Mouse (Mus musculus): ENCODE results near the gene Slc22a12. TPM values are rescaled to one million over a fixed set of nuclear protein-coding genes. Genes with fewer than 3 reads are reported as not detected.

Slc22a12 gene
- polyA plus RNA-seq, 1 experiment from 2014 or later, result not detected

DNA sequence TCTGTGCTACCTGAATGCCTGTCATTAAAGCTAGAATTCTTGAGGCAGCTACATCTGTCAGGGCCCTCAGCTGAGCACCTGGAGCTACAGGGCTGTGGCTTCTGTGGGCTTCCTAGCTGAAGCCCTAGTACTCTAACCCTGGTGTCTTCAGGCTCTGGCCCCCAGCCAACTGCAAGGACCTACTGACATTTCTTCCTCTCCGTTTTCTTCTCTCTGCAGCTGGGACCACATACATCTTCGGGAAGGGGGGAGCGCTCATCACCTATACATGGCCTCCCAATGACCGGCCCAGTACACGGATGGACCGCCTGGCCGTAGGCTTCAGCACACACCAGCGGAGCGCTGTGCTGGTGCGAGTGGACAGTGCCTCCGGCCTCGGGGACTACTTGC is 38.2 kb downstream of the Slc22a12 start:
- Histone ChIP-seq H3K9me3 (no peaks in the 10 kb centered on the region), H3K36me3 (peaks cover 33% of the 10 kb centered on the region), H3K4me1 (replicated peaks) (peaks cover 65% of the 10 kb centered on the region), H3K27ac (no peak overlapping the region), H3K4me3 (no peak overlapping the region), H3K27me3 (ENCODE audit: insufficient read depth, poor library complexity, severe bottlenecking) (peaks cover 81% of the 10 kb centered on the region)
- WGBS, result 92% methylated on average over 12 of the region's 12 CpGs
- DNase-seq (ENCODE audit: low spot score), result no peak

DNA sequence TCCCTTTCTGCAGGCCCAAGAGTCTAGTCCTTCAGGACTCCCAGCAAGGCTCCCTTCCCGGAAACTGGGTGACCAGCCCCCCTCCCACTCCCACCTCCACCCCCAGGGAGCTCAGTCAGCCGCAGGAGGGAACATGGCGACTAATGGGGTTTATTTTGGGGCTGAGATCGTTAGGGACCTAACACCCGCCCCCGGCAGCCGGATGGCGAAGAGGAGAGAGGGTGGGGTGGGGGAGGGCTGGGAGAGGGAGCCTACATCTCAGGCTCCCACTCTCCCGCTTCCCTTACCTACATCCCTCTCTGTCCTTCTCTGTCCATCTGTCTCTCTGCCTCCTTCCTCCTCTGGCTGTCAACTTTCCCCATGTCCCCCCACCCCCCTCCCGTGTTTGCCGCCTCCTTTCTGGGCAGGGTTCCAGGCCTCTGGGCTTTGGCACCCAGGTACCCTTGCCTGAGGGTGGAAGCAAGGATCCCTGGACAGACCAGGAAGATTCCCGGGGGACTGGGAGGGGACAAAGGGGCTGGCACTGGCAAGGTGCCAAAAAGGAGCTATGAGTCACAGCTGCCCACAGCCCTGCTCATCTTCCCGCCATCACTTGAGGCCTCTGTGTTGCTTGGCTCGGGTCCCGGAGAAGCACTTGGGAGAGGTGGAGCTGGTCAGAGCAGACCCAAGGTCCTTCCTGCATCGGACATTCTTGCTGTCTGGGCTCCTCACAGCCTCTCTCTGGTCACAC is 38.7 kb downstream of the Slc22a12 start:
- H3K27me3 ChIP-seq (ENCODE audit: insufficient read depth, poor library complexity, severe bottlenecking), result peaks cover 83% of the 10 kb centered on the region
- WGBS, result 70% methylated on average over 16 of the region's 16 CpGs
- H3K4me1 ChIP-seq (replicated peaks), result peaks cover 70% of the 10 kb centered on the region

DNA sequence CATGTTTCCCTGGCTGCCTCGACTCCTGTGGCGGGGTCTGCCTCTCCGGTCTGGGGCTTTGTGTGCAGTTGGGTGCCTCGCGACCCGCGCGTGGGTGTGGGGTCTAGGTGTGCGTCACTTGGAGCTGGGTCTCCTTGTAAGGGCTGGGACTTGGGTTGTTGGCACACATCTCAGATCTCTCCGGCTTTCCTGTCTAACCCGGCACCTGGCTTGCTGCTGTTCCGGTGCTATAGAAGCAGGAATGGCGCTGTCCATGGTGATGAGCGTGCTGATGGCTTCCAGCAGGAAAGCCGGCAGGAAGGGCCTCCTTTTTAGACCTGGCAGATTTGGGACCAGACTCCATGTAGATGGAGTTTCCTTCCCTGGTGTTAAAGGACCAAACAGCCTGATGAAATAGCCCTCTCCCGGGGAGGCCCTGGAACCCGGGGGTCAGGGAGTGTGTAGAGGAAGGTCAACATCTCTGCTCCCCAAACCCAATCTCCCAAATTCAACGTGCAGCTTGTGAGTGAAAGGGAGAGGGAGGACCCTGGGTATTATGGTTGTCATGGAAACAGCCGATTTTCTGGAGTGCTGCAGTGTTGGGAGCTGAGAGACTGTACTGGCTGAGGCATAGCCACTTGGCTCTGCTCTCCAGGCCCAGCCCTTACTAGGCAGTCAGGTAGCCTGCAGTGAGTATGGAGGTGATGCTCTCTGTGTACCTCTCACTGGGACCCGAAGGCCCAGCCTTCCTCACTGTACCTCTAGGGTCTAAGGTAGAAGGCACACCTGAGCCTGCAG is 40.1 kb downstream of the Slc22a12 start:
- 4% methylated on average over 20 of the region's 20 CpGs for WGBS
- Histone ChIP-seq H3K4me1 (replicated peaks) (peaks cover 81% of the 10 kb centered on the region), H3K27ac (peak overlapping the region; percentile 86), H3K27me3 (ENCODE audit: insufficient read depth, poor library complexity, severe bottlenecking) (peaks cover 93% of the 10 kb centered on the region), H3K36me3 (peaks cover 28% of the 10 kb centered on the region), H3K9me3 (no peaks in the 10 kb centered on the region), H3K4me3 (peak overlapping the region; percentile 64)
- DNase-seq (ENCODE audit: low spot score), result peak; percentile 76

More for the DNA sequence above, 38.7 kb downstream of the Slc22a12 start:
- H3K36me3 ChIP-seq, result peaks cover 28% of the 10 kb centered on the region
- no peak overlapping the region for H3K27ac ChIP-seq
- no peaks in the 10 kb centered on the region for H3K9me3 ChIP-seq
- no peak overlapping the region for H3K4me3 ChIP-seq
- no peak for DNase-seq (ENCODE audit: low spot score)

DNA sequence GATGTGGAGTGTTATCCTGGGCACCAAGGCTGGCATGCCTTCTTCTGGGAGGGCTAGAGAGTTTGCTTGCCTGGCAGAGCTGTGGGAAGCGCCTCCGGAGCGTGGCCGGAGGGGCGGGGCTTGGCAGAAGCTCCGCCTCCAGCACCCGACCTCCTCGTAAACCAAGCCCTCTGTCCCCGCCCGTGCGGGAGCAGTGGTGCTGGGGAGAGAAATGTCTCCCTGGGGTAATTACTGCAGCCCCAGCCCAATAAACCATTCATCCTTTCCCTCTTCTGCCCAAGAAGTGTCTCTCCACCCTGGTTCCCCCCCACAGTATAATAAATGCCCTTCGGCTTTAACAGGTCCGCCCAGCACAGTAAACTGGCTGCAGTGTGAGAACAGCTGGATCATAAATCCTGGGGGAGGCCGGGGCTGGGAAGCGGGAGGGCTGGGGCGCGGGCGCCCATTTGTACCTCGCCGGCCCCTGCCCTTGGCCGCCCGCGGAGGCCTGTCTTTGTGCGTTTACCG is 40.7 kb downstream of the Slc22a12 start:
- Histone ChIP-seq H3K36me3 (peaks cover 23% of the 10 kb centered on the region), H3K27me3 (ENCODE audit: insufficient read depth, poor library complexity, severe bottlenecking) (peaks cover 93% of the 10 kb centered on the region), H3K9me3 (no peaks in the 10 kb centered on the region), H3K27ac (peak overlapping the region; percentile 86), H3K4me3 (peak overlapping the region; percentile 64), H3K4me1 (replicated peaks) (peaks cover 81% of the 10 kb centered on the region)
- DNase-seq (ENCODE audit: low spot score), result peak; percentile 65
- under 1% methylated on average over 25 of the region's 25 CpGs for WGBS

DNA sequence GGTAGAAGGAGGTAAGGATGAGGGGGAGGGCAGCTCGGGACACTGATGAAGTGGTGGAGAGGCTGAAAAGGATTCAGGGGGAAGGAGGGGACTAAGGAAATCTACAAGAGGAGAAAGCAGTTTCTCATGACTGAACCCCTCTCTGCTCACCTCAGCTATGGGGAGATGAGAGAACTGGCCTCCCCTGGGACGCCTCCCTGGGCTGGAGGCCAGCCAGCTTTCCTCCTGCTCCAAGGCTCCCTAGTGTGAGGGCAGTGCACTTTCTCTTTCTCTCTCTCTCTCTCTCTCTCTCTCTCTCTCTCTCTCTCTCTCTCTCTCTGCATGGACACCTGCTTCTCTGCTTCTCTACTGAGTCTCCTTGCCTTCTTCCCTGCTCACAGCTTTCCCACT is 42.2 kb downstream of the Slc22a12 start:
- Histone ChIP-seq H3K4me3 (peak overlapping the region; percentile 73; the same call in 1 of the 2 replicates), H3K9me3 (no peaks in the 10 kb centered on the region), H3K27ac (no peak overlapping the region), H3K36me3 (peaks cover 9% of the 10 kb centered on the region), H3K4me1 (replicated peaks) (peaks cover 89% of the 10 kb centered on the region), H3K27me3 (ENCODE audit: insufficient read depth, poor library complexity, severe bottlenecking) (peaks cover 96% of the 10 kb centered on the region)
- DNase-seq (ENCODE audit: low spot score), result no peak
- 49% methylated on average over 2 of the region's 2 CpGs for WGBS

DNA sequence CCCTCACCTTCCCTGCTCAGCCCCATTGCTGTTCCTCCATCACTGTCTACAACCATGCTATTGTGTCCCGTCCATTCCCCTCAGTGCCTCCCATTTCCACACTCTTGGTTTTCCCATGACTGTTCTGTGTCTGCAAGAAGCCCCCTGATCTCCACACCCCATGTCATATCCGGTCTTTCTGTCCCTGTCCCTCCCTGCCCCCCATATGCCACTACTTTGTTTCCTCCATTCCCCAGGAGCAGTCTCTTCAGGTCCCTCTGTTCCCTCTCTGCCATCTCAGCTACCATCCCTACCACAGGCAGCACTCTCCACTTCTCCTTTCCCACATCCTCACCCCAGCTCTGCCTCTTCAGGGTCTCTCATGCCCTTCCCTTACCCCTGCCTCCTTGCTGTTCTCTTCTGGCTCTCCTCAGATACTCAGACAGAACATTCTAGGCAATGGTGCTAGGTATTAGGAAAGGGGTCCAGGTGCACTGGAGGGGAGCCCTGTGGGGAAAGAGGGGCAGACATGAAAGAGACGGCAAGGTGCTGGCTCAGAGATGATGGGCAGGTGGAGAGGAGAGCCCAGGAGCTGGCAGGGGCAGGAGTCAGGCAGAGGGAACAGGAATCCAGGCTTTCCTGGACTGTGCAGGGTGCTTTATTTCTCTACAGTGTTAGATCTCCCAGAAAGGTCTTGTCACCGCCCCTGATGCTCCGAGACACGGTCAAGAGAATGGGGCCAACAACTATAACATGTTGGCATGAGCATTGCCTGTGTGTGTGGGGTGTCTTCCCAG is 42.8 kb downstream of the Slc22a12 start:
- Histone ChIP-seq H3K27me3 (ENCODE audit: insufficient read depth, poor library complexity, severe bottlenecking) (peaks cover 99% of the 10 kb centered on the region), H3K9me3 (no peaks in the 10 kb centered on the region), H3K4me3 (peak overlapping the region; percentile 73), H3K27ac (peak overlapping the region; percentile 31; the same call in 1 of the 2 replicates), H3K4me1 (replicated peaks) (peaks cover 95% of the 10 kb centered on the region), H3K36me3 (peaks cover 3% of the 10 kb centered on the region)
- WGBS, result 64% methylated on average over 6 of the region's 6 CpGs
- no peak for DNase-seq (ENCODE audit: low spot score)

DNA sequence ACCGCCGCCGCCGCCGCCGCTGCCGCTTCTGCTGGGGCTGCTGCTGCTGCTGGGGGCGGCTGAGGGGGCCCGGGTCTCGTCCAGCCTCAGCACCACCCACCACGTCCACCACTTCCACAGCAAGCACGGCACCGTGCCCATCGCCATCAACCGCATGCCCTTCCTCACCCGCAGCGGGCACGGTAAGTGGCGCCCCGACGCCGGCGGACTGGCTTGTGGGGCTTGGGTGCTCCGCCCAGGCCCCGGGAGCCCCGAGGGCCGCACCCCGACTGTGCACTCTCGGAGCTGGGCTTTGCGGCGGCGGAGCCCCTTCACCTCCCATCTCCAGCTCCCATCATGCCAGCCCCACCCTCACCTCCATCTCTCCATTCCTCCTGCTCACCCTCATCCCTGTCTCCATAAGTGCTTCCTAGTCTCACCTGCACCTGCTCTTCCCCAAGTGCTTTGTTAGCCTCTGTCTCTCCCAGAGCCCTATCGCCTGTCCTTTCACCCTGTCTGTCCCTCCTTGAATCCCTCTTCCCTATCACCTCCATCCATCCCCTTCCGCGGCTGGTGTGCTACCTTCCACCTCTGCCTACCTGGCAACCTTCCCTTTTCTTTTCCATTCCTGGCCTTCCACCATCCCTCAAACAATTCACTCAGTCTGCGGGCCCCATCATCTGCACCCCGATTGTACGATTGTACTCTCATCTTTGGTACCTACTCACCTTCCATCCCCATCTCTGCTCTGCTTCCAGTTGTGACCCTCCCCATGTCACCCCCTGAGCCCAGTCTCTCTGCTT is 44.3 kb downstream of the Slc22a12 start:
- Histone ChIP-seq H3K36me3 (no peaks in the 10 kb centered on the region), H3K9me3 (no peaks in the 10 kb centered on the region), H3K27ac (peak overlapping the region; percentile 90), H3K27me3 (ENCODE audit: insufficient read depth, poor library complexity, severe bottlenecking) (peaks cover 98% of the 10 kb centered on the region), H3K4me3 (peak overlapping the region; percentile 73), H3K4me1 (replicated peaks) (peaks cover 99% of the 10 kb centered on the region)
- 4% methylated on average over 32 of the region's 38 CpGs for WGBS
- no peak for DNase-seq (ENCODE audit: low spot score)

DNA sequence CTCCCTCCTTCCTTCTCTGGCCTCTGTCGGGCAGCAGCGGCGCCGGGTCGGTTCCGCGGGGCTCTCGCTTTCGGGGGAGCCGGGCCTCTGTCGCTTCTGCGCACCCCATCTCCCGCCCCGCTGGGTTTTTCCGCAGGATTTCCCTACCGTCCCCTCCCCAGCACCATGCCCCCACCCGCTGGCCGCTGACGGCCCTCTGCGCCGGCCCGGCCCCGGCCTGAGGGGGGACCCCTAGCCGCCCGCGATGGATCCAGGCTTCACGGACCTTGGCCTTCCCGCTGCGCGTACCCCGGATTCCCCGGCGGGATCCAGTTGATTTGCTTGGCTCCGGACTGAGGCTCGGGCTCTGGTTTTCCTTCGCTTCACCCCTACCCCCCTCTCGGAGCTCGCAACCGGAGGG is 45.0 kb downstream of the Slc22a12 start:
- Histone ChIP-seq H3K4me3 (peak overlapping the region; percentile 73), H3K27ac (peak overlapping the region; percentile 90), H3K4me1 (replicated peaks) (peaks cover 99% of the 10 kb centered on the region), H3K36me3 (no peaks in the 10 kb centered on the region), H3K9me3 (no peaks in the 10 kb centered on the region), H3K27me3 (ENCODE audit: insufficient read depth, poor library complexity, severe bottlenecking) (peaks cover 98% of the 10 kb centered on the region)
- no peak for DNase-seq (ENCODE audit: low spot score)
- WGBS, result under 1% methylated on average over 39 of the region's 39 CpGs

DNA sequence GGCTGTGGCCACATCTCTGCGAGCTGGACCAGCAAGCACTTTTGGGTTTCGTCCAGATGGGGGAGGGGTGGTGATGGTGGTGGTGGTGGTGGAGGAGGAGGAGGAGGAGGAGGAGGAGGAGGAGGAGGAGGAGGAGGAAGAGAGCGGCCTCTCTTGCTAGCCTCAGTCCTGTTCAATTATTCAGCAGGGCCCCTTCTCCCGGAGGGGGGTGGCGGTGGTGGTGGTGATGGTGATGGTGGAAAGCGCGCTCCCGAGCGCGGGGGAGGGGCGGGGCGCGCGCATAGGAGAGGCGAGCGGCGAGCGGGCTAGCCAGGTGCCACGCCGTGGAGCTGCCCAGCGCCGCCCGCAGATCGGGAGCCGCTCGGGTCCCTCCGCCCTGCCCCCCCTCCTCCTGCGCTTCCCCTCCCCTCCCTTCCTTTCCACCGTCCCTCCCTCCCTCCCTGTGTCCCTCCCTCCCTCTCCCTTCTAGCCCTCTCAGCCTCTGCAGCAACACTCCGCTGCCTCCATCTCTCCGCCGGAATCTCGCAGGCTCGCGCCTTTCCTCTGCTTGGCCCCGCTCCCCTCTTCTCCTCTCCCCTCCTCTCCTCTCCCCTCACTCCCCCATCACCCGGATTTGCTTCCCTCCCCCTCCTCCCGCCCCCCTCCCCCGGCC is 45.6 kb downstream of the Slc22a12 start:
- H3K4me3 ChIP-seq, result peak overlapping the region; percentile 73
- WGBS, result 4% methylated on average over 13 of the region's 39 CpGs
- H3K36me3 ChIP-seq, result no peaks in the 10 kb centered on the region
- peak; percentile 72 for DNase-seq (ENCODE audit: low spot score)
- no peaks in the 10 kb centered on the region for H3K9me3 ChIP-seq
- H3K4me1 ChIP-seq (replicated peaks), result peaks cover 99% of the 10 kb centered on the region
- peak overlapping the region; percentile 90 for H3K27ac ChIP-seq
- peaks cover 98% of the 10 kb centered on the region for H3K27me3 ChIP-seq (ENCODE audit: insufficient read depth, poor library complexity, severe bottlenecking)

DNA sequence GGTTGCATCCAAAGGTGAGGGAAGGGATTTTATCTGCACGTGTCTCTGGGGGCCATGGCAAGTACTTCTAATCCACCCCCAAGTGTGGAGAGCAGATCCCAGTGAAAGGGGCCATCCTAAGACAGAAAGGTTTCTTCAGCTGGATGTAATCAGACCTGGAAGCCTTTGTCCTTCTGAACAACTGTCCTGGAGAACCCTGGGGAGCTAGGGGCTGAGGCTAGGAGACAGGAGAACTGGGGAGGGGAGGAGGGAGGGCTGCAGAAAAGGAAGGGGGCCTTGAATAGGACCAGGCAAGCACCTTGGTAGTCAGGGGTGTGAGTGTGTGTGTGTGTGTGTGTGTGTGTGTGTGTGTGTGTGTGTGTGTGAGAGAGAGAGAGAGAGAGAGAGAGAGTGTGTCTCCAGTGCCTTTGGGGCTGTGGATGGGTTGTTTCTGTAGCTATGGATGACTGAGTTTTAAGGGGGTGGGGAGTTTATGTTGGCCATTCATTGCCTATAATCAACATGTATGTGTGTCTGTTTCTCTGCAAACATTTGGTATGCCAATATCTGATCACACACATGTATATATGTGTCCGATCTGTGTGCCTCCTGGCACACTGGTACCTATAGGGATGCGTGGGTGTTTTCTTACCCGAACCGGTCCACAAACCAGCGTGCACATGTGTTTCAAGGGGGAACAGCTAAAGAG is 46.2 kb downstream of the Slc22a12 start:
- Histone ChIP-seq H3K9me3 (no peaks in the 10 kb centered on the region), H3K4me3 (peak overlapping the region; percentile 73), H3K4me1 (replicated peaks) (peaks cover 93% of the 10 kb centered on the region), H3K27ac (peak overlapping the region; percentile 90), H3K36me3 (no peaks in the 10 kb centered on the region), H3K27me3 (ENCODE audit: insufficient read depth, poor library complexity, severe bottlenecking) (peaks cover 95% of the 10 kb centered on the region)
- WGBS, result 8% methylated on average over 6 of the region's 6 CpGs
- no peak for DNase-seq (ENCODE audit: low spot score)

DNA sequence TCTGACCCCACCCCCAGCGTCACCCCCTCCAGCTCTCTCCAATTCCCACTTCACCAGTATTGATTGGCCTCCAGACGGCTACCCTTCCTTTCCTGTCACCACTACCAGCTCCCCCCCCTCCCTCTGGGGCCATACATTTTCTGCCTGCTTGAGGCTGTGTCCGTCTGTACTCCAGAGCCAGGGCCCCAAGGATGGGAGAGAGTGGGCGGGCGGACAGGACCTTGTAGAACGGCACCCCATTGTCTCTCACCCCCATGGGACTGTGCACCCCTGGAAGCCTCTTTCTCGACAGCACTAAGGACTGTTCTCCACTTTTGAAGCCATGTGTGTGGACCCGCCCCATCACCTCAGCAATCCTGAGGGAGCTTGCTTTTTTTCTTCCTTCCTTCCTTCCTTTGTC is 47.1 kb downstream of the Slc22a12 start:
- peak overlapping the region; percentile 90 for H3K27ac ChIP-seq
- peaks cover 85% of the 10 kb centered on the region for H3K4me1 ChIP-seq (replicated peaks)
- H3K9me3 ChIP-seq, result no peaks in the 10 kb centered on the region
- no peaks in the 10 kb centered on the region for H3K36me3 ChIP-seq
- H3K27me3 ChIP-seq (ENCODE audit: insufficient read depth, poor library complexity, severe bottlenecking), result peaks cover 95% of the 10 kb centered on the region
- 35% methylated on average over 8 of the region's 8 CpGs for WGBS
- DNase-seq (ENCODE audit: low spot score), result no peak
- H3K4me3 ChIP-seq, result no peak overlapping the region

Measured in hindbrain, embryonic 10.5 days (tissue).